Mouse (Mus musculus) heart, adult 2 months (tissue): ENCODE data around the gene Ppp1cb. TPM values are rescaled to one million over a fixed set of nuclear protein-coding genes. Genes with fewer than 3 reads are reported as not detected.
"Not testable (repeated sequence)": the region's sequence is repeated elsewhere in the genome, so short reads cannot be mapped to it uniquely, and the experiment has no call there.

Experiments
- DNase-seq, 2 experiments: peaks; one replicate each; pipeline ENCODE4 v3.0.0; 2021
- H3K27ac ChIP-seq: fragments of 200-600 bp; 2 replicates; pipeline ENCODE4 v1.8.1; 2022
- H3K27me3 ChIP-seq: fragments of 200-500 bp; 2 replicates; pipeline ENCODE4 v1.6.1; 2012; ENCODE audit warnings: mild to moderate bottlenecking, low read length, inconsistent platforms, mixed read lengths; ENCODE audit not compliant: control insufficient read depth, insufficient read depth
- H3K36me3 ChIP-seq: fragments of 200-500 bp; 2 replicates; pipeline ENCODE4 v1.6.1; 2012; ENCODE audit warnings: low read length, inconsistent platforms; ENCODE audit not compliant: control insufficient read depth, insufficient read depth
- H3K4me1 ChIP-seq: fragments of 200-500 bp; 2 replicates; pipeline ENCODE4 v1.6.1; 2011; ENCODE audit warnings: low read length; ENCODE audit not compliant: control insufficient read depth, insufficient read depth
- H3K4me3 ChIP-seq: fragments of 200-600 bp; 2 replicates; pipeline ENCODE4 v1.8.1; 2022
- H3K79me2 ChIP-seq: fragments of 200-500 bp; replicated peaks from 2 replicates; pipeline ENCODE4 v1.6.1; 2012; ENCODE audit warnings: mild to moderate bottlenecking, inconsistent platforms, low read length, moderate library complexity, mixed read lengths; ENCODE audit not compliant: control insufficient read depth, insufficient read depth
- H3K9ac ChIP-seq: fragments of 200-500 bp; 2 replicates; pipeline ENCODE4 v1.6.1; 2012; ENCODE audit warnings: low read depth, mild to moderate bottlenecking, control low read depth, inconsistent platforms, low read length, mixed read lengths
- CTCF ChIP-seq: fragments of 200-600 bp; IDR thresholded peaks from 2 replicates; pipeline ENCODE4 v1.8.1; 2022; ENCODE audit warnings: antibody characterized with exemption, mild to moderate bottlenecking, moderate library complexity
- EP300 ChIP-seq: fragments of 200-500 bp; IDR thresholded peaks from 2 replicates; pipeline ENCODE4 v1.6.1; 2011; ENCODE audit warnings: low read depth, low read length, control low read depth; ENCODE audit not compliant: insufficient read depth
- POLR2A ChIP-seq: fragments of 200-500 bp; IDR thresholded peaks from 2 replicates; pipeline ENCODE4 v1.6.1; 2011; ENCODE audit warnings: mild to moderate bottlenecking, low read depth, low read length, control low read depth; ENCODE audit not compliant: insufficient read depth
- WGBS: fragments of 180-500 bp; shearing (Covaris S2); methylation state at CpG from one replicate; pipeline ENCODE4 v1.1.7; 2018; 5-methylcytosine and 5-hydroxymethylcytosine counted together
- intact Hi-C: fragments of 180-260 bp; cut with DNase I; formaldehyde crosslinking; loops from one replicate; pipeline ENCODE4 v1.15.1; 2025
- polyA plus RNA-seq: library from polyadenylated mRNA; depleted of rRNA; stranded (reverse); fragments of >200 nt; gene quantifications from 2 replicates; pipeline ENCODE4 v1.2.3, GENCODE M21; 2012
- total RNA-seq, 2 experiments: library from RNA; stranded (reverse); gene quantifications; 2 replicates each; pipeline ENCODE4 v1.2.3; 2021

Gene Ppp1cb
- total and polyA plus RNA-seq, 3 experiments, result 82.1 to 471 (median 423) TPM

- Histone ChIP-seq H3K27ac (no peak overlapping the region), H3K4me3 (no peak overlapping the region), H3K79me2 (no peaks in the 10 kb centered on the region), H3K9ac (no peak overlapping the region), H3K27me3 (no peaks in the 10 kb centered on the region), H3K4me1 (peaks cover 2% of the 10 kb centered on the region), H3K36me3 (no peaks in the 10 kb centered on the region)
- intact Hi-C loops, result no loop called here
- no peak for TF ChIP-seq POLR2A
- no peak for TF ChIP-seq CTCF
- no peak for TF ChIP-seq EP300
- no peak for DNase-seq
- WGBS, result 88% methylated on average over 8 of the region's 8 CpGs
Measured at GRCm38 (mm10) chr5:32424464-32424863, 34.2 kb upstream of the Ppp1cb start.

DNA sequence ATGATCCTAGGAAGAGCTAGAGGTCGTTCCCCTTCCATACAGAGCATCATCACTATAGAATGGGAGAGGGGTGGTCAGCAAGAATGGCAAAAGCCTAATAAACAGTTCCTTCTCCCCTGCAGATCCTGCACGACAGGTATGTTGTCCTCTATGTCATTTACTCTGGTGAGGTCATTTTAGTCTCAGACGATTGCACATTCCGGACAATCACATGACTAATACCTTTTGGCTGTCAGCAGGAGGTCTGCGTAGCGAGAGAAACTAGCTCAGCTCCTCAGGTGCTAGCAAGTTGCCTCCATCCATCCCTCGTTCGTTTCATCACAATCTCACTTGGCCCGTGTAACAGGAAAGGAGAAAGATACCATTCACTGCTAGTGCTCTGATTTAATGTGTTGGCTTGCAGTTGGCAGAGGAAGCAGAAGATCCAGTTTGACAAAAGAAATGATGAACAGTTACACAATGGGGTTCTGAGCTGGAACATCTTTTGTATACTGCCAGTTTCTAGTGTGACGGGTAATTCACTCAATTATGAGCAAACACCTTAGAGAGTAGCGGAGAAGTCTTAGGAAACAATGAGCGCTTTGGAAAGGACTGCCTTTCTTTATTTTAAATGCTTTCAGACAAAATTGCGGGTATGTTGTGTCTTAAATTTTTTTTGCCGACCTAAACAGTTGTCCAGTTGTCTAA, 33.0 kb upstream of the Ppp1cb start:
- H3K36me3 ChIP-seq, result no peaks in the 10 kb centered on the region
- H3K27ac ChIP-seq, result no peak overlapping the region
- intact Hi-C loops, result no loop called here
- 64% methylated on average over 14 of the region's 14 CpGs for WGBS
- no peaks in the 10 kb centered on the region for H3K27me3 ChIP-seq
- no peak overlapping the region for H3K4me3 ChIP-seq
- no peaks in the 10 kb centered on the region for H3K79me2 ChIP-seq
- no peak overlapping the region for H3K9ac ChIP-seq
- TF ChIP-seq POLR2A (no peak), CTCF (no peak), EP300 (no peak)
- peaks cover 2% of the 10 kb centered on the region for H3K4me1 ChIP-seq
- no peak for DNase-seq

DNA sequence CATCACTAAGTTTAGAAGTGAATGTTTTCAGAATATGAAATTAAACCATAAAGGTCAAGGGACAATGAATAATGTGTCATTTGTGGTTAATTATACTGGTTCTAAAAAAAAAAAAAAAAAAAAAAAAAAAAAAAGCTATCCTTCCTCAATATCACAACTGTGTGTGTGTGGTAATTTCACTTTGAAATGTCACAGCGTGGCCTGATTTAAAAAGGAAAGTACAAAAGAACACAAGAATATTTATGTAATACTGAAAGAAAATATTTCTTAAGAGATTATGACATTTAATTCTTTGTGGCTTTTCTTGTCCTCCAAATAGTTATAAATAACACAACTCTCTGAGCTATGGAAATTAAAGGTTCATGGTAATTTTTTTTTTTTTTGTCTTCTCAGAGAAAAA, 28.2 kb upstream of the Ppp1cb start:
- intact Hi-C loops, result no loop called here
- Histone ChIP-seq H3K4me3 (no peak overlapping the region), H3K9ac (no peak overlapping the region), H3K4me1 (no peaks in the 10 kb centered on the region), H3K36me3 (no peaks in the 10 kb centered on the region), H3K27ac (no peak overlapping the region), H3K27me3 (no peaks in the 10 kb centered on the region), H3K79me2 (no peaks in the 10 kb centered on the region)
- DNase-seq, result no peak
- TF ChIP-seq CTCF (no peak), EP300 (no peak)
- WGBS, result 85% methylated on average over 1 of the region's 1 CpGs

GRCm38 (mm10) chr5:32434346-32434745, 24.3 kb upstream of the Ppp1cb start:
- 86% methylated on average over 3 of the region's 3 CpGs for WGBS
- H3K27ac ChIP-seq, H3K4me3 ChIP-seq, H3K4me1 ChIP-seq, H3K79me2 ChIP-seq, H3K9ac ChIP-seq, intact Hi-C loops, DNase-seq, H3K27me3 ChIP-seq, H3K36me3 ChIP-seq: not testable (repeated sequence)

GRCm38 (mm10) chr5:32435612-32436011, 23.0 kb upstream of the Ppp1cb start:
- no peaks in the 10 kb centered on the region for H3K79me2 ChIP-seq
- WGBS, result 83% methylated on average over 3 of the region's 3 CpGs
- H3K4me3 ChIP-seq, result no peak overlapping the region
- no peak overlapping the region for H3K27ac ChIP-seq
- no peaks in the 10 kb centered on the region for H3K27me3 ChIP-seq
- H3K9ac ChIP-seq, result no peak overlapping the region
- intact Hi-C loops, result no loop called here
- peaks cover 3% of the 10 kb centered on the region for H3K4me1 ChIP-seq
- TF ChIP-seq POLR2A (no peak), EP300 (no peak), CTCF (no peak)
- H3K36me3 ChIP-seq, result no peaks in the 10 kb centered on the region
- no peak for DNase-seq

- Histone ChIP-seq H3K36me3 (no peaks in the 10 kb centered on the region), H3K4me3 (no peak overlapping the region), H3K27me3 (no peaks in the 10 kb centered on the region), H3K27ac (peak overlapping the region; percentile 8; the same call in 1 of the 2 replicates), H3K79me2 (no peaks in the 10 kb centered on the region), H3K9ac (no peak overlapping the region), H3K4me1 (peaks cover 6% of the 10 kb centered on the region)
- intact Hi-C loops, result no loop called here
- no peak for DNase-seq
- TF ChIP-seq POLR2A (no peak), CTCF (no peak), EP300 (no peak)
- 38% methylated on average over 5 of the region's 5 CpGs for WGBS
Measured at GRCm38 (mm10) chr5:32437901-32438563, 20.6 kb upstream of the Ppp1cb start.
